Mouse (Mus musculus): ENCODE results near the gene Ccnjl. TPM values are rescaled to one million over a fixed set of nuclear protein-coding genes. Genes with fewer than 3 reads are reported as not detected.

Ccnjl gene
- polyA plus RNA-seq, 1 experiment from 2014 or later: 19.5 TPM

DNA sequence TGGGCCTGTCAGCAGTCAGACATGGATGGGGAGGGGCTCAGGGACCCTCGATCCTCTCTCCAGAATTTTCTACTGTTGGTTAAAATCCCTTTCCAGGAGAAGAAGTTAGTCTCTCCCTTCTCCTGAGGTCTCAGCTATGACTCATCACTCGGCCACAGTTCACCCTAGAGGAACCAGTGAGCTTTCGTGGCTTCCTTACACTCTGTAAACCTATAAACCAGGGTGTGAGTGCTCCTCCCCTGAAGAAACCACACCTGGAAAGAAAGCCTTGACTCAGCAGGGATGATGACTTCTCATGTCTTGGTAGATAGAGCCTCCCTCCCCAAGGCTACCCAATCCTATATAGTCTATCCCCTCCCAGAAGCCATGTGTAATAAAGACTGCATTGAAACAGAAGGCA is 23.2 kb downstream of the Ccnjl start:
- peaks cover 39% of the 10 kb centered on the region for H3K4me1 ChIP-seq (ENCODE audit: control insufficient read depth, insufficient read depth, low read length)
- H3K9ac ChIP-seq (ENCODE audit: low read length): no peak overlapping the region
- H3K9me3 ChIP-seq (replicated peaks; ENCODE audit: control insufficient read depth, low read length): no peaks in the 10 kb centered on the region
- no peak overlapping the region for H3K27ac ChIP-seq (ENCODE audit: low read length)
- peaks cover 4% of the 10 kb centered on the region; the same call in 1 of the 2 replicates for H3K36me3 ChIP-seq (ENCODE audit: control insufficient read depth, insufficient read depth)
- no peak overlapping the region for H3K4me2 ChIP-seq (ENCODE audit: low read depth, low read length)
- 85% methylated on average over 3 of the region's 3 CpGs for WGBS
- H3K4me3 ChIP-seq (ENCODE audit: low read length): no peak overlapping the region
- no peaks in the 10 kb centered on the region for H3K27me3 ChIP-seq (ENCODE audit: control insufficient read depth, insufficient read depth, low read length)
- no peak for ATAC-seq (replicated peaks; ENCODE audit: extremely low read depth, insufficient read depth, low FRiP score)

DNA sequence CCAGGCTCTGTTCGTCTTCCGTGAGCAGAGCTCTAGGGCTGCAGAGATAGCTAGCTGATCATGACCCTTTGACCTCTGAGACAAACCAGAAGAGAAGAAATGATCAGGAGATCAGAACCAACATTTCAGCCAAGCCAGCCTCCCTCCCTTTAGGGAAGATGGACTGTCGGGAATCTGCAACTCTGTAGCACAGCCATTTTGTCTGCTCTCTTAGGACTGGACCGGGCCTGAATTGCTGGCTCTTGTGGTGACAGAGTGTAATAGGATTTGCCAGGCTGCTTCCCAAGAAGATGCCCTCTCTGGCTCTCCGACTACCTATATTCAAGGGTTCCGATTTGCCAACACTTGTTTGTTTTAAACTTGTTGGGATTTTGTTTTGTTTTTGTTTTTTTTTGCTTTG is 24.1 kb downstream of the Ccnjl start:
- no peak overlapping the region for H3K9ac ChIP-seq (ENCODE audit: low read length)
- no peak for ATAC-seq (replicated peaks; ENCODE audit: extremely low read depth, insufficient read depth, low FRiP score)
- H3K9me3 ChIP-seq (replicated peaks; ENCODE audit: control insufficient read depth, low read length): no peaks in the 10 kb centered on the region
- H3K36me3 ChIP-seq (ENCODE audit: control insufficient read depth, insufficient read depth): peaks cover 4% of the 10 kb centered on the region; the same call in 1 of the 2 replicates
- no peaks in the 10 kb centered on the region for H3K27me3 ChIP-seq (ENCODE audit: control insufficient read depth, insufficient read depth, low read length)
- 68% methylated on average over 6 of the region's 6 CpGs for WGBS
- no peak overlapping the region for H3K4me2 ChIP-seq (ENCODE audit: low read depth, low read length)
- H3K4me3 ChIP-seq (ENCODE audit: low read length): no peak overlapping the region
- peaks cover 38% of the 10 kb centered on the region for H3K4me1 ChIP-seq (ENCODE audit: control insufficient read depth, insufficient read depth, low read length)
- no peak overlapping the region for H3K27ac ChIP-seq (ENCODE audit: low read length)

DNA sequence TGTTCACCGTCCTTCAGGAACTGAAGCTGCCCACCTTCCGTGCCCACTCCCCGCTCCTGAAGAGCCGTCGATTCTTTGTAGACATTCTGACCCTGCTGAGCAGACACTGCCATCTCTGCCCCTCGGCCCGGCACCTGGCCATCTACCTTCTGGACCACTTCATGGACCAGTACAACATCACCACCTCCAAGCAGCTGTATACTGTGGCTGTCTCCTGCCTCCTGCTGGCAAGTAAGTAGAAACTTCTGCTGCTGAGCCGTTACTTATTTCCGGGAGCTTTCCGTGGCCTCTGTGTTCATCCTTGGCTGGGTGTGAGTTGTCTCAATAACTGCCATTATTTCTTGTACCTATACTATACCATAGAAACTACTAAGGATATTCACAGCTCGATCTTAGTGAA is 28.0 kb downstream of the Ccnjl start:
- Histone ChIP-seq H3K4me1 (ENCODE audit: control insufficient read depth, insufficient read depth, low read length) (peaks cover 24% of the 10 kb centered on the region), H3K4me2 (ENCODE audit: low read depth, low read length) (no peak overlapping the region), H3K4me3 (ENCODE audit: low read length) (no peak overlapping the region), H3K9ac (ENCODE audit: low read length) (no peak overlapping the region), H3K27ac (ENCODE audit: low read length) (no peak overlapping the region), H3K9me3 (replicated peaks; ENCODE audit: control insufficient read depth, low read length) (no peaks in the 10 kb centered on the region), H3K36me3 (ENCODE audit: control insufficient read depth, insufficient read depth) (peaks cover 12% of the 10 kb centered on the region; the same call in 1 of the 2 replicates), H3K27me3 (ENCODE audit: control insufficient read depth, insufficient read depth, low read length) (no peaks in the 10 kb centered on the region)
- 73% methylated on average over 11 of the region's 11 CpGs for WGBS
- no peak for ATAC-seq (replicated peaks; ENCODE audit: extremely low read depth, insufficient read depth, low FRiP score)

GRCm38 (mm10) chr11:43559515-43560292 is 31.1 kb downstream of the Ccnjl start:
- WGBS: 23% methylated on average over 6 of the region's 6 CpGs
- no peaks in the 10 kb centered on the region for H3K27me3 ChIP-seq (ENCODE audit: control insufficient read depth, insufficient read depth, low read length)
- no peak overlapping the region for H3K4me3 ChIP-seq (ENCODE audit: low read length)
- peak overlapping the region; percentile 34 for H3K27ac ChIP-seq (ENCODE audit: low read length)
- H3K4me2 ChIP-seq (ENCODE audit: low read depth, low read length): no peak overlapping the region
- no peak for ATAC-seq (replicated peaks; ENCODE audit: extremely low read depth, insufficient read depth, low FRiP score)
- no peaks in the 10 kb centered on the region for H3K9me3 ChIP-seq (replicated peaks; ENCODE audit: control insufficient read depth, low read length)
- H3K4me1 ChIP-seq (ENCODE audit: control insufficient read depth, insufficient read depth, low read length): peaks cover 27% of the 10 kb centered on the region
- H3K36me3 ChIP-seq (ENCODE audit: control insufficient read depth, insufficient read depth): peaks cover 12% of the 10 kb centered on the region; the same call in 1 of the 2 replicates
- H3K9ac ChIP-seq (ENCODE audit: low read length): peak overlapping the region; percentile 41; the same call in 1 of the 2 replicates

DNA sequence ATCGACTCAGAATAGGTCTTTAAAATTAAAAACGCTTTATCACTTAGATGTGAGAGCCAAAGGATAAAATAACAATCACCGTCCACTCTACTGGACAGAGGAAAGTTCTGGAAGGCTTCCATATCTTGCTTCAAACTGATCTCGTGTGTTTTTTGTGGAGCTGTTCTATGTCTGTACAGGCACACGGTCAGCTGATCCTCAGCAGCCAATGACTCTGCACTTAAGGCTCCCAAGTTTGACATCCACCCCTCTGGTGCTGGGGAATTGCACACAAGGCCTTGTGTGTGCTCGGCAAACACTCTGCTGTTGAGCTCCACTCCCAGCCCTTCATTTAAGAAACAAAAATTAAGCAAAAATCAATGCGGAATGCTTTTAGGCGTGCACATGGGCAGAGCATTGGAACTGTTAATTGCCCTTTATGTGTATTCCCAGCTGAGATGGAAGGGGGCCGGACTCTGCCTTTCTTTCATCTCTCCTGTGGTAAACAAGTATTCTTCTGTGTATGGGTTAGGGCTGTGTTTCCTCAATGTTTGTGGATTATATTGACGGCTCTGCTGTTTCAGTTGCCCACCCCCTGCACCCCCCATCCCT is 35.2 kb downstream of the Ccnjl start:
- H3K27ac ChIP-seq (ENCODE audit: low read length): peak overlapping the region; percentile 77
- peaks cover 2% of the 10 kb centered on the region; the same call in 1 of the 2 replicates for H3K36me3 ChIP-seq (ENCODE audit: control insufficient read depth, insufficient read depth)
- ATAC-seq (replicated peaks; ENCODE audit: extremely low read depth, insufficient read depth, low FRiP score): 0 out of 2 replicates have a peak, but pooled peaks have one; percentile 21
- WGBS: 53% methylated on average over 10 of the region's 10 CpGs
- H3K4me3 ChIP-seq (ENCODE audit: low read length): no peak overlapping the region
- H3K9ac ChIP-seq (ENCODE audit: low read length): no peak overlapping the region
- H3K4me2 ChIP-seq (ENCODE audit: low read depth, low read length): no peak overlapping the region
- no peaks in the 10 kb centered on the region for H3K9me3 ChIP-seq (replicated peaks; ENCODE audit: control insufficient read depth, low read length)
- H3K4me1 ChIP-seq (ENCODE audit: control insufficient read depth, insufficient read depth, low read length): peaks cover 54% of the 10 kb centered on the region
- H3K27me3 ChIP-seq (ENCODE audit: control insufficient read depth, insufficient read depth, low read length): no peaks in the 10 kb centered on the region

- Histone ChIP-seq H3K36me3 (ENCODE audit: control insufficient read depth, insufficient read depth) (peaks cover 2% of the 10 kb centered on the region; the same call in 1 of the 2 replicates), H3K27me3 (ENCODE audit: control insufficient read depth, insufficient read depth, low read length) (no peaks in the 10 kb centered on the region), H3K4me3 (ENCODE audit: low read length) (no peak overlapping the region), H3K9me3 (replicated peaks; ENCODE audit: control insufficient read depth, low read length) (no peaks in the 10 kb centered on the region), H3K9ac (ENCODE audit: low read length) (no peak overlapping the region), H3K4me2 (ENCODE audit: low read depth, low read length) (no peak overlapping the region), H3K27ac (ENCODE audit: low read length) (no peak overlapping the region; the same call in 1 of the 2 replicates), H3K4me1 (ENCODE audit: control insufficient read depth, insufficient read depth, low read length) (peaks cover 61% of the 10 kb centered on the region)
- no peak for ATAC-seq (replicated peaks; ENCODE audit: extremely low read depth, insufficient read depth, low FRiP score)
- 71% methylated on average over 2 of the region's 2 CpGs for WGBS
These were observed 36.8 kb downstream of the Ccnjl start for GRCm38 (mm10) chr11:43565414-43565813.

- peak overlapping the region; percentile 88 for H3K27ac ChIP-seq (ENCODE audit: low read length)
- no peak for ATAC-seq (replicated peaks; ENCODE audit: extremely low read depth, insufficient read depth, low FRiP score)
- H3K9ac ChIP-seq (ENCODE audit: low read length): no peak overlapping the region
- H3K4me2 ChIP-seq (ENCODE audit: low read depth, low read length): no peak overlapping the region
- H3K27me3 ChIP-seq (ENCODE audit: control insufficient read depth, insufficient read depth, low read length): no peaks in the 10 kb centered on the region
- H3K9me3 ChIP-seq (replicated peaks; ENCODE audit: control insufficient read depth, low read length): no peaks in the 10 kb centered on the region
- H3K4me3 ChIP-seq (ENCODE audit: low read length): no peak overlapping the region
- peaks cover 57% of the 10 kb centered on the region for H3K4me1 ChIP-seq (ENCODE audit: control insufficient read depth, insufficient read depth, low read length)
- 30% methylated on average over 8 of the region's 8 CpGs for WGBS
- H3K36me3 ChIP-seq (ENCODE audit: control insufficient read depth, insufficient read depth): no peaks in the 10 kb centered on the region; the same call in 1 of the 2 replicates
These were observed 37.3 kb downstream of the Ccnjl start for GRCm38 (mm10) chr11:43565852-43566251.

GRCm38 (mm10) chr11:43566696-43567095 is 38.1 kb downstream of the Ccnjl start:
- Histone ChIP-seq H3K27me3 (ENCODE audit: control insufficient read depth, insufficient read depth, low read length) (no peaks in the 10 kb centered on the region), H3K9ac (ENCODE audit: low read length) (peak overlapping the region; percentile 60), H3K4me2 (ENCODE audit: low read depth, low read length) (no peak overlapping the region), H3K36me3 (ENCODE audit: control insufficient read depth, insufficient read depth) (no peaks in the 10 kb centered on the region), H3K4me3 (ENCODE audit: low read length) (no peak overlapping the region), H3K27ac (ENCODE audit: low read length) (peak overlapping the region; percentile 88), H3K4me1 (ENCODE audit: control insufficient read depth, insufficient read depth, low read length) (peaks cover 63% of the 10 kb centered on the region), H3K9me3 (replicated peaks; ENCODE audit: control insufficient read depth, low read length) (no peaks in the 10 kb centered on the region)
- peak; percentile 21; the same call in 1 of the 2 replicates for ATAC-seq (replicated peaks; ENCODE audit: extremely low read depth, insufficient read depth, low FRiP score)
- 28% methylated on average over 5 of the region's 5 CpGs for WGBS

DNA sequence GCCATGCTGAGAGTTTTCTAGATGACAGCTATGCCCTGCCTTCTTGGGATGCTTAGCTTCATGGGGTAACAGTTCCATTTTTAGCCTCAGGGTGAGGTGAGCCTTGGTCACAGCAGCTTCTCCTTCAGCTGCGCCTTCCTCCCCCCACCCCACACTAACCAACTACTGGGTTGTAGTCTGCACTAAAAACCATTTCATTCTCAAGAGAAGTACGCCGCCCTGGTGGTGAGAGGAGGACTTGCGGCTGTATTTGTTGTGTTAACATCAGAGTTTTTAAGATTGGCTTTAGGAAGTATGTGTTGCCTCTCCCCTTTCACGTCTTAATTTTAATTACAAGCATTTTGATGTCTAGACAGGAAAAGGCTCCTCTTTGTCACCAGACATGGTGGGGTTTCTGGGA is 39.7 kb downstream of the Ccnjl start:
- Histone ChIP-seq H3K4me1 (ENCODE audit: control insufficient read depth, insufficient read depth, low read length) (peaks cover 70% of the 10 kb centered on the region), H3K4me3 (ENCODE audit: low read length) (no peak overlapping the region), H3K9me3 (replicated peaks; ENCODE audit: control insufficient read depth, low read length) (no peaks in the 10 kb centered on the region), H3K27ac (ENCODE audit: low read length) (peak overlapping the region; percentile 92), H3K27me3 (ENCODE audit: control insufficient read depth, insufficient read depth, low read length) (no peaks in the 10 kb centered on the region), H3K4me2 (ENCODE audit: low read depth, low read length) (no peak overlapping the region), H3K36me3 (ENCODE audit: control insufficient read depth, insufficient read depth) (no peaks in the 10 kb centered on the region), H3K9ac (ENCODE audit: low read length) (no peak overlapping the region)
- WGBS: 62% methylated on average over 5 of the region's 5 CpGs
- ATAC-seq (replicated peaks; ENCODE audit: extremely low read depth, insufficient read depth, low FRiP score): no peak
